Mouse (Mus musculus) adipocyte (in vitro differentiated cells): ENCODE results near the gene Ipo9.
"Not testable (repeated sequence)": the region's sequence is repeated elsewhere in the genome, so short reads cannot be mapped to it uniquely, and the experiment has no call there.

Source experiments
- DNase-seq: peaks from one replicate; pipeline ENCODE4 v3.0.0-alpha.2; 2016; ENCODE audit warnings: low spot score

Gene Ipo9

GRCm38 (mm10) chr1:135430669-135431017 lies 344 bp upstream of the Ipo9 start:
- no peak for DNase-seq

- no peak for DNase-seq
Measured at GRCm38 (mm10) chr1:135427390-135427789, 2.9 kb downstream of the Ipo9 start.

GRCm38 (mm10) chr1:135426645-135427044 lies 3.7 kb downstream of the Ipo9 start:
- peak; percentile 66 for DNase-seq

GRCm38 (mm10) chr1:135422772-135423171 lies 7.5 kb downstream of the Ipo9 start:
- peak; percentile 57 for DNase-seq

- peak; percentile 65 for DNase-seq
Measured at GRCm38 (mm10) chr1:135413996-135414395, 16.3 kb downstream of the Ipo9 start.

GRCm38 (mm10) chr1:135412130-135412529 lies 18.2 kb downstream of the Ipo9 start:
- no peak for DNase-seq

GRCm38 (mm10) chr1:135410967-135411366 lies 19.3 kb downstream of the Ipo9 start:
- peak; percentile 88 for DNase-seq

GRCm38 (mm10) chr1:135408973-135409372 lies 21.3 kb downstream of the Ipo9 start:
- DNase-seq = no peak

GRCm38 (mm10) chr1:135405356-135405755 lies 24.9 kb downstream of the Ipo9 start:
- DNase-seq = no peak

GRCm38 (mm10) chr1:135401452-135402110 lies 28.7 kb downstream of the Ipo9 start:
- DNase-seq = no peak

- DNase-seq = no peak
Measured at GRCm38 (mm10) chr1:135399466-135399865, 30.8 kb downstream of the Ipo9 start.

GRCm38 (mm10) chr1:135385161-135385560 lies 45.1 kb downstream of the Ipo9 start:
- no peak for DNase-seq

- DNase-seq = no peak
Measured at GRCm38 (mm10) chr1:135384171-135384570, 46.1 kb downstream of the Ipo9 start.

- DNase-seq = not testable (repeated sequence)
Measured at GRCm38 (mm10) chr1:135381560-135381959, 48.7 kb downstream of the Ipo9 start.

GRCm38 (mm10) chr1:135380071-135380991 lies 50.0 kb downstream of the Ipo9 start:
- DNase-seq = no peak

GRCm38 (mm10) chr1:135379048-135379447 lies 51.3 kb downstream of the Ipo9 start:
- DNase-seq = no peak

GRCm38 (mm10) chr1:135378576-135378975 lies 51.7 kb downstream of the Ipo9 start:
- no peak for DNase-seq

- peak; percentile 68 for DNase-seq
Measured at GRCm38 (mm10) chr1:135374868-135375581, 55.3 kb downstream of the Ipo9 start, which contains the start of gene Shisa4. Shisa4 (minus strand) TSS chr1:135375237.

- peak; percentile 36 for DNase-seq
Measured at GRCm38 (mm10) chr1:135374175-135374867, 56.0 kb downstream of the Ipo9 start.

- DNase-seq = no peak
Measured at GRCm38 (mm10) chr1:135373171-135373677, 57.1 kb downstream of the Ipo9 start.

GRCm38 (mm10) chr1:135369415-135369814 lies 60.9 kb downstream of the Ipo9 start:
- DNase-seq = no peak

GRCm38 (mm10) chr1:135368982-135369381 lies 61.3 kb downstream of the Ipo9 start:
- DNase-seq = peak; percentile 94
